Mouse (Mus musculus) small intestine, adult 2 months (tissue): Measurements from ENCODE around the gene Chrna4. TPM values are rescaled to one million over a fixed set of nuclear protein-coding genes. Genes with fewer than 3 reads are reported as not detected.

Experiments
- H3K27ac ChIP-seq: fragments of 200-500 bp; 2 replicates; pipeline ENCODE4 v1.5.1; 2012; ENCODE audit warnings: low read depth, low read length, control low read depth, inconsistent platforms; ENCODE audit not compliant: insufficient read depth
- H3K27me3 ChIP-seq: fragments of 200-500 bp; 2 replicates; pipeline ENCODE4 v1.6.1; 2012; ENCODE audit warnings: mild to moderate bottlenecking, moderate library complexity, low read length, inconsistent platforms; ENCODE audit not compliant: control insufficient read depth, insufficient read depth
- H3K36me3 ChIP-seq: fragments of 200-500 bp; 2 replicates; pipeline ENCODE4 v1.6.1; 2012; ENCODE audit warnings: mild to moderate bottlenecking, low read length, control low read depth, inconsistent platforms; ENCODE audit not compliant: control insufficient read depth, insufficient read depth
- H3K4me1 ChIP-seq: fragments of 200-500 bp; 2 replicates; pipeline ENCODE4 v1.6.1; 2012; ENCODE audit warnings: low read length, inconsistent platforms, mixed read lengths; ENCODE audit not compliant: control insufficient read depth, insufficient read depth, insufficient read length
- H3K4me3 ChIP-seq: fragments of 200-500 bp; 2 replicates; pipeline ENCODE4 v1.5.1; 2012; ENCODE audit warnings: low read depth, mild to moderate bottlenecking, control low read depth, inconsistent platforms, low read length, moderate library complexity
- CTCF ChIP-seq: fragments of 200-500 bp; IDR thresholded peaks from 2 replicates; pipeline ENCODE4 v1.5.1; 2012; ENCODE audit warnings: low read depth, mild to moderate bottlenecking, control low read depth, inconsistent platforms, low read length, moderate library complexity, mixed read lengths; ENCODE audit not compliant: insufficient replicate concordance, insufficient read length; ENCODE audit errors: extremely low read depth
- POLR2A ChIP-seq: fragments of 200-500 bp; IDR thresholded peaks from 2 replicates; pipeline ENCODE4 v1.6.1; 2012; ENCODE audit warnings: low read depth, mild to moderate bottlenecking, control low read depth, inconsistent platforms, low read length, moderate library complexity
- WGBS: fragments of 180-500 bp; shearing (Covaris S2); methylation state at CpG from one replicate; pipeline ENCODE4 v1.1.7; 2018; 5-methylcytosine and 5-hydroxymethylcytosine counted together
- polyA plus RNA-seq: library from polyadenylated mRNA; depleted of rRNA; stranded (reverse); fragments of >200 nt; gene quantifications from 2 replicates; pipeline ENCODE4 v1.2.3, GENCODE M21; 2012

Chrna4 gene
- polyA plus RNA-seq, 1 experiment = 0.04 TPM

- H3K4me3 ChIP-seq = no peak overlapping the region
- H3K27ac ChIP-seq = no peak overlapping the region
- H3K36me3 ChIP-seq = no peaks in the 10 kb centered on the region
- H3K4me1 ChIP-seq = no peaks in the 10 kb centered on the region
- TF ChIP-seq CTCF (no peak), POLR2A (no peak)
- H3K27me3 ChIP-seq = no peaks in the 10 kb centered on the region; the same call in 1 of the 2 replicates
- WGBS = 0% methylated on average over 1 of the region's 1 CpGs
Measured at GRCm38 (mm10) chr2:181072403-181072714, 29.0 kb upstream of the Chrna4 start.

DNA sequence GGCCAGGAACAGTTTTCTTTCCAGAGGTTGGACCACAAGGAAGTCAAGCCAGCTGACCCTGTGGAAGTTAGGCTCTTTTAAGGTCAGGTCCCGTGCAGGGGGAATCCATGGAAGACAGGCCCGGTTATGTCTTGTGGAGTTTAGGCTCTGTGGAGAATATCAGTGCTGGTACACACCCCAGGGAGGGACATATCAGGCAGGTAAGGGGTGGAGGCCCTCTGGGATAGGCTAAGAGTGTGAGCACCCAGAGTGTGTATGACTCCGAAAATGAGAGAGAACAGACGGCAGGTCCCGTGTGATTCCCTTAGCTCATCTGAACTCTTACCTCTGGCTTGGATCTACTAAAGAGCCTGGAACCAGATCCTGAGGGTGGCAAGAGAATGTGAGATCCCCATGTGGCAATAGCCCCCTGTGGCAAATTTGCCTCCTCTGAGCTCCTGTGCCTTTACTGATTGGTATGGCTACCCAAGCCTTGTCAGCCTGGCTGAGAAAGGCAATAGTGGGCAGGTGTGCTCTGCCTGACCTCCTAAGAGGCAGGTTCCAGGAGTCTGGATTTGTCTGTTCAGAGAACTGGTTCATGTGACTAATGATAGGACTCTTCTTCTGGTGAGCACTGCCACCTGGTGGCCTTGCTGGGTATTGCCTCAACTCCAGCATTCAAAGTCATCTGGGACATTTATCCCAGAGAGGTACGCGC, 28.5 kb upstream of the Chrna4 start:
- Histone ChIP-seq H3K36me3 (no peaks in the 10 kb centered on the region), H3K27ac (no peak overlapping the region), H3K27me3 (no peaks in the 10 kb centered on the region; the same call in 1 of the 2 replicates), H3K4me1 (no peaks in the 10 kb centered on the region), H3K4me3 (no peak overlapping the region)
- 56% methylated on average over 7 of the region's 7 CpGs for WGBS
- no peak for TF ChIP-seq POLR2A
- peak; percentile 83; the same call in 1 of the 2 replicates for TF ChIP-seq CTCF

GRCm38 (mm10) chr2:181070136-181070535, 26.8 kb upstream of the Chrna4 start:
- WGBS = 53% methylated on average over 7 of the region's 7 CpGs
- no peak overlapping the region for H3K4me3 ChIP-seq

GRCm38 (mm10) chr2:181068499-181068898, 25.2 kb upstream of the Chrna4 start:
- WGBS = 61% methylated on average over 5 of the region's 5 CpGs
- Histone ChIP-seq H3K27ac (no peak overlapping the region), H3K4me3 (no peak overlapping the region), H3K36me3 (no peaks in the 10 kb centered on the region), H3K27me3 (no peaks in the 10 kb centered on the region; the same call in 1 of the 2 replicates), H3K4me1 (no peaks in the 10 kb centered on the region)
- TF ChIP-seq POLR2A (no peak), CTCF (no peak)

More at GRCm38 (mm10) chr2:181070136-181070535, 26.8 kb upstream of the Chrna4 start:
- no peak overlapping the region for H3K27ac ChIP-seq
- no peaks in the 10 kb centered on the region for H3K36me3 ChIP-seq
- TF ChIP-seq POLR2A = no peak
- TF ChIP-seq CTCF = no peak
- no peaks in the 10 kb centered on the region for H3K4me1 ChIP-seq
- no peaks in the 10 kb centered on the region; the same call in 1 of the 2 replicates for H3K27me3 ChIP-seq

GRCm38 (mm10) chr2:181065827-181066226, 22.5 kb upstream of the Chrna4 start:
- no peak overlapping the region for H3K4me3 ChIP-seq
- WGBS = 30% methylated on average over 4 of the region's 4 CpGs

GRCm38 (mm10) chr2:181060127-181060526, 16.8 kb upstream of the Chrna4 start:
- H3K4me3 ChIP-seq = no peak overlapping the region
- H3K4me1 ChIP-seq = no peaks in the 10 kb centered on the region
- H3K36me3 ChIP-seq = no peaks in the 10 kb centered on the region
- TF ChIP-seq CTCF (peak; percentile 82; the same call in 1 of the 2 replicates), POLR2A (no peak)
- H3K27me3 ChIP-seq = no peaks in the 10 kb centered on the region
- WGBS = 4% methylated on average over 5 of the region's 5 CpGs
- no peak overlapping the region for H3K27ac ChIP-seq

More at GRCm38 (mm10) chr2:181065827-181066226, 22.5 kb upstream of the Chrna4 start:
- Histone ChIP-seq H3K4me1 (no peaks in the 10 kb centered on the region), H3K27me3 (no peaks in the 10 kb centered on the region; the same call in 1 of the 2 replicates), H3K36me3 (no peaks in the 10 kb centered on the region), H3K27ac (no peak overlapping the region)
- TF ChIP-seq POLR2A = no peak

GRCm38 (mm10) chr2:181058193-181058592, 14.8 kb upstream of the Chrna4 start:
- H3K4me3 ChIP-seq = no peak overlapping the region
- WGBS = 32% methylated on average over 3 of the region's 3 CpGs
- no peaks in the 10 kb centered on the region for H3K36me3 ChIP-seq
- no peaks in the 10 kb centered on the region for H3K27me3 ChIP-seq
- TF ChIP-seq CTCF (no peak), POLR2A (no peak)
- no peaks in the 10 kb centered on the region for H3K4me1 ChIP-seq
- no peak overlapping the region for H3K27ac ChIP-seq

- H3K27ac ChIP-seq = no peak overlapping the region
- TF ChIP-seq CTCF (no peak), POLR2A (no peak)
- no peaks in the 10 kb centered on the region for H3K36me3 ChIP-seq
- no peaks in the 10 kb centered on the region for H3K27me3 ChIP-seq
- H3K4me1 ChIP-seq = no peaks in the 10 kb centered on the region
- H3K4me3 ChIP-seq = no peak overlapping the region
- WGBS = 46% methylated on average over 8 of the region's 8 CpGs
Measured at GRCm38 (mm10) chr2:181057341-181057740, 14.0 kb upstream of the Chrna4 start.
